Mouse (Mus musculus) embryo, embryonic 9.5 days (tissue): ENCODE measurements at regions not wholly inside any gene's neighbourhood (a gene's known extent, or its start where the extent isn't known, plus 50 kb on each side); places are given as distances from the start of the nearest gene placed in this dataset.

ENCODE experiments used
- DNase-seq: peaks from one replicate; pipeline ENCODE4 v3.0.0-alpha.2; 2017; ENCODE audit errors: extremely low spot score

DNA sequence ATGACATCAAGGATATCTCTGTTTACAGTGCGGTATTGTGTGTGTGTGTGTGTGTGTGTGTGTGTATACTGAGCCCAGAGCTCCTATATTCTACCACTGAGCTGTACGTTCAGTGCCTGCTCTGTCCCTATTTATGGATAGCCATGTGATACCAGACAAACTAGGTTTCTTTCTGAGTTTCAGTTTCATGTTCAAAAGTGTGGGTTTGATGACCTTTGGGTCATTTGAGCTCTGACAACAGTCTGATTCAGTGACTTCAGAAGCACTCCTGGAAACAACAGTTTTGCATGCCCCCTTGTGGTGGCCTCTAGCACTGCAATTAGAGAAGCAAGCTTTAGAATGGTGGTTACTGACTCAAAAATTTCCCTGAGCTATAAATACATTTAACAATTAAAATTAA is 50.9 kb upstream of the Tent2 start:
- DNase-seq = peak; percentile 70

DNA sequence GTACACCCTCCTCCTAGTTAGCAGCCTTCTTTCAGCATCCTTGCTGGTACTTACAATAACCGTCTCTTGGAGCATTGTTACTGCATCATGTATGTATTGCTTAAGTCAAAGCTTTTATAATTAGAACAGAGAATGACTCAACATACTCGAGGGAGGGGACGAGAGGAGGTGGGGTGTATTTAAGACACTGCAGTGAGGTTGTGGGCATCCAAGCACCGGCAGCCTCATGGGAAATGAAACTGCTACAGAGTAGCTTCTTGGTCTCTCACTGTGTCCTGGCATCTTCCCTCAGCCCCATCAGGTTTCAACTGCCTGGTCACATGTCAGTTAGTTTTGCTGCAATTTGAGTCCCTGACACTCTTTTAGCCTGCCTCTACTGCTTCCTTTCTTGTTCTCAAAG is 50.7 kb upstream of the Homer1 start:
- no peak for DNase-seq
